Mouse (Mus musculus): Measurements from ENCODE around the gene Emc8.

Emc8 gene

GRCm38 (mm10) chr8:120607460-120607859 lies 60.9 kb downstream of the Emc8 start:
- DNase-seq (ENCODE audit: low read depth, low spot score) = peak; percentile 52

All from ES-CJ7 (cell line).